ENCODE assay signal across 8 mouse cellular contexts in genomic region chr4:101292736-101293541, GRCm38 (mm10). TPM values are rescaled to one million over a fixed set of nuclear protein-coding genes. Genes with fewer than 3 reads are reported as not detected.
DNase-seq lines count a peak whose midpoint lies in the region; ATAC-seq and TF ChIP-seq lines count a peak whose summit lies in the region.

No protein-coding gene starts in this region.

- H3K27ac ChIP-seq in ES-Bruce4 (ENCODE audit: insufficient read depth, low read length): no peak overlapping the region
- H3K27ac ChIP-seq in embryonic facial prominence, embryonic 15.5 days (replicated peaks): peak overlapping the region; percentile 83; the same call in 1 of the 2 replicates
- H3K27ac ChIP-seq in heart, embryonic 14.5 days (replicated peaks in 1 of 2; ENCODE audit: control insufficient read depth in 1 of 2, insufficient read depth in 1 of 2, low read depth in 2 of 2, low read length in 2 of 2): no peak overlapping the region; a peak in 2 of 4 replicates
- H3K27ac ChIP-seq in kidney, embryonic 16.5 days (ENCODE audit: low read length): peak overlapping the region; percentile 92

- no peaks in the 10 kb centered on the region for H3K9me3 ChIP-seq in ES-Bruce4 (replicated peaks; ENCODE audit: control insufficient read depth, insufficient read depth, low read length, poor library complexity, severe bottlenecking)
- no peaks in the 10 kb centered on the region for H3K9me3 ChIP-seq in embryonic facial prominence, embryonic 15.5 days (replicated peaks)
- H3K9me3 ChIP-seq in heart, embryonic 14.5 days (ENCODE audit: control insufficient read depth, low read length): no peaks in the 10 kb centered on the region
- no peaks in the 10 kb centered on the region for H3K9me3 ChIP-seq in kidney, embryonic 16.5 days (ENCODE audit: low read length)

- ATAC-seq in embryonic facial prominence, embryonic 15.5 days (ENCODE audit: insufficient number of reproducible peaks, low FRiP score, low TSS enrichment, low read depth): peak; percentile 61; the same call in 1 of the 2 replicates
- ATAC-seq in heart, embryonic 14.5 days (ENCODE audit: insufficient number of reproducible peaks, insufficient read depth, low FRiP score, low read depth): no peak
- peak; percentile 63 for ATAC-seq in kidney, embryonic 16.5 days (ENCODE audit: low FRiP score, low TSS enrichment)

- no peaks in the 10 kb centered on the region for H3K4me1 ChIP-seq in ES-Bruce4 (ENCODE audit: control insufficient read depth, insufficient read depth, low read length)
- peaks cover 11% of the 10 kb centered on the region for H3K4me1 ChIP-seq in embryonic facial prominence, embryonic 15.5 days
- peaks cover 8 to 11% of the 10 kb centered on the region in 2 experiments; a peak in 2 of 4 replicates for H3K4me1 ChIP-seq in heart, embryonic 14.5 days (ENCODE audit: control insufficient read depth in 2 of 2, insufficient read depth in 2 of 2, low read length in 2 of 2)
- H3K4me1 ChIP-seq in kidney, embryonic 16.5 days (ENCODE audit: insufficient read depth, low read length): peaks cover 19% of the 10 kb centered on the region

- H3K27me3 ChIP-seq in ES-Bruce4 (ENCODE audit: control insufficient read depth, insufficient read depth, low read length, poor library complexity, severe bottlenecking): no peaks in the 10 kb centered on the region
- H3K27me3 ChIP-seq in embryonic facial prominence, embryonic 15.5 days: no peaks in the 10 kb centered on the region
- H3K27me3 ChIP-seq in heart, embryonic 14.5 days (ENCODE audit: control insufficient read depth, insufficient read depth, low read length): no peaks in the 10 kb centered on the region
- no peaks in the 10 kb centered on the region; the same call in 1 of the 2 replicates for H3K27me3 ChIP-seq in kidney, embryonic 16.5 days (ENCODE audit: insufficient read depth, low read length)

- no peak for TF ChIP-seq EP300 in ES-Bruce4 (IDR thresholded peaks at IDR 0.05; ENCODE audit: insufficient read depth, low read depth, low read length)

- TF ChIP-seq POLR2A in ES-Bruce4 (IDR thresholded peaks at IDR 0.05; ENCODE audit: insufficient read depth, low read length): no peak

- peak overlapping the region; percentile 56 for H3K4me3 ChIP-seq in ES-Bruce4 (ENCODE audit: low read depth, low read length)
- H3K4me3 ChIP-seq in embryonic facial prominence, embryonic 15.5 days (replicated peaks): peak overlapping the region; percentile 47
- peak overlapping the region; percentile 43 to 53 for H3K4me3 ChIP-seq in heart, embryonic 14.5 days (ENCODE audit: control insufficient read depth in 1 of 2, insufficient read depth in 1 of 2, low read depth in 1 of 2, low read length in 2 of 2)
- peak overlapping the region; percentile 54 for H3K4me3 ChIP-seq in kidney, embryonic 16.5 days (ENCODE audit: low read length)

- no peaks in the 10 kb centered on the region for H3K36me3 ChIP-seq in ES-Bruce4 (ENCODE audit: control insufficient read depth, insufficient read depth, low read length, poor library complexity, severe bottlenecking)
- H3K36me3 ChIP-seq in embryonic facial prominence, embryonic 15.5 days: no peaks in the 10 kb centered on the region
- no peaks in the 10 kb centered on the region for H3K36me3 ChIP-seq in heart, embryonic 14.5 days (ENCODE audit: control insufficient read depth, insufficient read depth, low read length)
- no peaks in the 10 kb centered on the region for H3K36me3 ChIP-seq in kidney, embryonic 16.5 days (ENCODE audit: insufficient read depth, low read length)

- peak overlapping the region; percentile 86 for H3K4me2 ChIP-seq in embryonic facial prominence, embryonic 15.5 days (replicated peaks)
- H3K4me2 ChIP-seq in heart, embryonic 14.5 days (ENCODE audit: low read length): peak overlapping the region; percentile 97
- peak overlapping the region; percentile 96 for H3K4me2 ChIP-seq in kidney, embryonic 16.5 days (replicated peaks; ENCODE audit: low read depth, low read length)

- peak; percentile 76 for DNase-seq in adrenal gland, postnatal 25 days
- peak; percentile 65 for DNase-seq in lung, postnatal 25 days (ENCODE audit: low spot score)
- DNase-seq in ovary, postnatal 14 days (ENCODE audit: low spot score): peak; percentile 29
- peak; percentile 79 for DNase-seq in thymus, postnatal 4 days

- peak overlapping the region; percentile 27; the same call in 1 of the 2 replicates for H3K9ac ChIP-seq in ES-Bruce4 (ENCODE audit: low read depth, poor library complexity, severe bottlenecking)
- H3K9ac ChIP-seq in embryonic facial prominence, embryonic 15.5 days: no peak overlapping the region
- H3K9ac ChIP-seq in heart, embryonic 14.5 days (ENCODE audit: low read length): peak overlapping the region; percentile 73
- peak overlapping the region; percentile 72 for H3K9ac ChIP-seq in kidney, embryonic 16.5 days (replicated peaks; ENCODE audit: low read length)

- TF ChIP-seq CTCF in ES-Bruce4 (IDR thresholded peaks at IDR 0.05; ENCODE audit: low read depth, low read length): no peak

- WGBS in embryonic facial prominence, embryonic 15.5 days: 2% methylated on average over 49 of the region's 49 CpGs
- WGBS in heart, embryonic 14.5 days: 1% methylated on average over 49 of the region's 49 CpGs
- under 1% methylated on average over 48 of the region's 49 CpGs for WGBS in kidney, embryonic 16.5 days

RNA-seq across cellular contexts. Expression of gene Jak1, which starts 27.9 kb away (rescaled TPM):
- 55.9 and 57.3 TPM in 2 replicates for polyA plus RNA-seq in ES-Bruce4 (2011; ENCODE audit: insufficient read depth, insufficient read length, low read depth, missing spikeins)
- total RNA-seq in adrenal gland, postnatal 25 days (2021): 140 and 142 TPM in 2 replicates
- polyA plus RNA-seq in embryonic facial prominence, embryonic 15.5 days (2015; fragmentation: Nextera tagmentation; extraction: Ambion mirVana): 80.2 and 81.4 TPM in 2 replicates
- polyA plus RNA-seq in heart, embryonic 14.5 days (2014; fragmentation: Nextera tagmentation; extraction: Ambion mirVana): 67.1 and 69.7 TPM in 2 replicates
- polyA plus RNA-seq in kidney, embryonic 16.5 days (2015; fragmentation: Nextera tagmentation; extraction: Ambion mirVana): 104 TPM in 2 replicates

Comparison
In these comparisons a context has a peak if more than half of its experiments do, and no peak if none do; other contexts are left out.
1. H3K27ac ChIP-seq: peak in embryonic facial prominence, embryonic 15.5 days (single experiment) and kidney, embryonic 16.5 days (single experiment); none in ES-Bruce4 (single experiment) and heart, embryonic 14.5 days (0 of 2).
2. DNase-seq: peak in every context shown above with its lines; median percentile 79 in thymus, postnatal 4 days; 76 in adrenal gland, postnatal 25 days; 65 in lung, postnatal 25 days; 29 in ovary, postnatal 14 days.
3. Peak in every context shown above with its lines, with median percentiles within 50 percentile points of each other: H3K4me3 ChIP-seq and H3K4me2 ChIP-seq.